Mouse (Mus musculus): ENCODE data around the gene Il1rl2.
"Not testable (repeated sequence)": the region's sequence is repeated elsewhere in the genome, so short reads cannot be mapped to it uniquely, and the experiment has no call there.

Il1rl2 gene

GRCm38 (mm10) chr1:40324457-40324856 lies at the start of gene Il1rl2:
Gene Il1rl2 (plus strand): TSS chr1:40324610.
- DNase-seq (ENCODE audit: low spot score): no peak

- no peak for DNase-seq (ENCODE audit: low spot score)
Observed at GRCm38 (mm10) chr1:40275285-40276013, 49.0 kb upstream of the Il1rl2 start.

GRCm38 (mm10) chr1:40277944-40278343 lies 46.5 kb upstream of the Il1rl2 start:
- no peak for DNase-seq (ENCODE audit: low spot score)

GRCm38 (mm10) chr1:40278720-40279119 lies 45.7 kb upstream of the Il1rl2 start:
- DNase-seq (ENCODE audit: low spot score): no peak

GRCm38 (mm10) chr1:40279182-40279743 lies 45.1 kb upstream of the Il1rl2 start:
- no peak for DNase-seq (ENCODE audit: low spot score)

- DNase-seq (ENCODE audit: low spot score): no peak
Observed at GRCm38 (mm10) chr1:40281950-40282349, 42.5 kb upstream of the Il1rl2 start.

- DNase-seq (ENCODE audit: low spot score): no peak
Observed at GRCm38 (mm10) chr1:40282394-40282793, 42.0 kb upstream of the Il1rl2 start.

- no peak for DNase-seq (ENCODE audit: low spot score)
Observed at GRCm38 (mm10) chr1:40283995-40284394, 40.4 kb upstream of the Il1rl2 start.

GRCm38 (mm10) chr1:40290489-40291255 lies 33.7 kb upstream of the Il1rl2 start:
- DNase-seq (ENCODE audit: low spot score): no peak

GRCm38 (mm10) chr1:40292231-40292630 lies 32.2 kb upstream of the Il1rl2 start:
- DNase-seq (ENCODE audit: low spot score): no peak

- no peak for DNase-seq (ENCODE audit: low spot score)
Observed at GRCm38 (mm10) chr1:40293891-40294290, 30.5 kb upstream of the Il1rl2 start.

GRCm38 (mm10) chr1:40294824-40295223 lies 29.6 kb upstream of the Il1rl2 start:
- DNase-seq (ENCODE audit: low spot score): no peak

- DNase-seq (ENCODE audit: low spot score): no peak
Observed at GRCm38 (mm10) chr1:40298053-40298452, 26.4 kb upstream of the Il1rl2 start.

GRCm38 (mm10) chr1:40303179-40303866 lies 21.1 kb upstream of the Il1rl2 start:
- DNase-seq (ENCODE audit: low spot score): no peak

GRCm38 (mm10) chr1:40304321-40304720 lies 20.1 kb upstream of the Il1rl2 start:
- DNase-seq (ENCODE audit: low spot score): not testable (repeated sequence)

- no peak for DNase-seq (ENCODE audit: low spot score)
Observed at GRCm38 (mm10) chr1:40306111-40306510, 18.3 kb upstream of the Il1rl2 start.

GRCm38 (mm10) chr1:40311123-40311522 lies 13.3 kb upstream of the Il1rl2 start:
- DNase-seq (ENCODE audit: low spot score): no peak

- no peak for DNase-seq (ENCODE audit: low spot score)
Observed at GRCm38 (mm10) chr1:40311625-40312024, 12.8 kb upstream of the Il1rl2 start.

GRCm38 (mm10) chr1:40314016-40314415 lies 10.4 kb upstream of the Il1rl2 start:
- no peak for DNase-seq (ENCODE audit: low spot score)

- DNase-seq (ENCODE audit: low spot score): no peak
Observed at GRCm38 (mm10) chr1:40317657-40318056, 6.8 kb upstream of the Il1rl2 start.

- DNase-seq (ENCODE audit: low spot score): no peak
Observed at GRCm38 (mm10) chr1:40321824-40322223, 2.6 kb upstream of the Il1rl2 start.

GRCm38 (mm10) chr1:40322543-40322942 lies 1.9 kb upstream of the Il1rl2 start:
- DNase-seq (ENCODE audit: low spot score): no peak
